Mouse (Mus musculus): ENCODE measurements at regions not wholly inside any gene's neighbourhood (a gene's known extent, or its start where the extent isn't known, plus 50 kb on each side); places are given as distances from the start of the nearest gene placed in this dataset.

- intact Hi-C loops (cut with DNase I): no loop called here
- DNase-seq (ENCODE audit: extremely low spot score in 1 of 2, low spot score in 2 of 2): peak; percentile 36 to 60
These were observed 342.5 kb downstream of the Dmrt2 start for GRCm38 (mm10) chr19:26014620-26015180.

DNA sequence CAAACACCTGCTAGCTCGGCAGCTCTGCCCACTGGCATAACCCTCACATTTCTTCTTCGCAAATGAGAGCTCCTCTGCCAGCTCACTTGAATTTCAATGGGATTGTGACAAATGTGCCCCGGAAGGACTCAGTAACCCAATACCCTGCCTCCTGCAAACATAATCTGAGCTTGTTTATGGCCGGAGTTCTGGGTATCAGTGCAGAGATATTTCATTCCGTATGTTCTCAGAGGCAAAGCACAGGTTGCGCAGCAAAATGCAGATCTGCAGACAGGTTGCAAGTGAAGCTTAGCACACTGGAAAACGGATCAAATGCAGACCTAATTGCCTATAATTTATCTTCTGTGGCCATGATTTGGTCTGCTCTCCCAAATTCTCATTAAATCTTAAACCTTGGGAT, 348.9 kb downstream of the Dmrt2 start:
- intact Hi-C loops (cut with DNase I): no loop called here
- no peak for DNase-seq (ENCODE audit: extremely low spot score in 1 of 2, low spot score in 2 of 2)

GRCm38 (mm10) chr19:26026103-26026502, 353.9 kb downstream of the Dmrt2 start:
- intact Hi-C loops (cut with DNase I): no loop called here
- no peak for DNase-seq (ENCODE audit: extremely low spot score in 1 of 2, low spot score in 2 of 2)

GRCm38 (mm10) chr19:26037270-26037669, 365.1 kb downstream of the Dmrt2 start:
- intact Hi-C loops (cut with DNase I): no loop called here
- DNase-seq (ENCODE audit: extremely low spot score in 1 of 2, low spot score in 2 of 2): peak in 1 of 2 experiments; percentile 39

DNA sequence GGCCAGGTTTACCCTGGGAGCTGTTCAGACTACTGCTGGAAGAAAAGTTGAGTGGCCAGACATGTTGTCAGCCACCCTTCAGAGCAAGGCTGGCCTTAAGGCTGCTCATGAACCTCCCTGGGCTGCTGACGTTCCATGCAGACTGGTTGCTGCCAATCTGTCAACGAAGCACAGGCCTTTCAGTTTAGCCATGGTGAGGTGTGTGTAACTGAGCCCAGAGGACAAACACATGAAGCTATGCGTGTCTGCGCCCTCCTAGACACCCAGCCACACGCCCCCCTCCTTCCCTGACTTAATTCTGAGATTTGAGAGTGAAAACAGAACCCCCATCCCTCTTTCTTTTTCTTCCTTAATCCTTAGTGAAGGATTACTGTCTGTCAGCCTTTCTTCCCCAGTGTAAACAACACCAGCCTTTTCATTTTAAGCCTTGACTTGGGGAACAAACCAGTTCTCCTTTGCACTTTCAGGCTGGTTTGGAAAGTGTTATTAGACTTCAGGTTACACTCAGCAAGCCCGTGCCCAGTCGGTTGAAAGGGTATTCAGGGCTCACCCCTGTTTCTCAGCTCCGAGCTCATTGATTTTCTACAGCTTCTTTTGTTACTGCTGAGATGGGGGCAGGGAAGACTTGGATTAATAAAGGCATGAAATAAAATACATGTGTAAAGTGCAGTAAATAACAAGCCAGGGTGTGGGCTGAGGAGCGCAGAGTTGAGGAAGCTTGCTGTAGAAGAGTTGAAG, 379.4 kb downstream of the Dmrt2 start:
- intact Hi-C loops (cut with DNase I): no loop called here
- DNase-seq (ENCODE audit: extremely low spot score in 1 of 2, low spot score in 2 of 2): no peak

- DNase-seq (ENCODE audit: extremely low spot score in 1 of 2, low spot score in 2 of 2): peak in 1 of 2 experiments; percentile 20
- intact Hi-C loops (cut with DNase I): no loop called here
These were observed 387.5 kb downstream of the Dmrt2 start for GRCm38 (mm10) chr19:26059668-26060067.

GRCm38 (mm10) chr19:26068553-26068952, 396.3 kb downstream of the Dmrt2 start:
- intact Hi-C loops (cut with DNase I): no loop called here
- DNase-seq (ENCODE audit: extremely low spot score in 1 of 2, low spot score in 2 of 2): no peak

- no peak for DNase-seq (ENCODE audit: extremely low spot score in 1 of 2, low spot score in 2 of 2)
- intact Hi-C loops (cut with DNase I): no loop called here
These were observed 397.7 kb downstream of the Dmrt2 start for GRCm38 (mm10) chr19:26069908-26070307.

DNA sequence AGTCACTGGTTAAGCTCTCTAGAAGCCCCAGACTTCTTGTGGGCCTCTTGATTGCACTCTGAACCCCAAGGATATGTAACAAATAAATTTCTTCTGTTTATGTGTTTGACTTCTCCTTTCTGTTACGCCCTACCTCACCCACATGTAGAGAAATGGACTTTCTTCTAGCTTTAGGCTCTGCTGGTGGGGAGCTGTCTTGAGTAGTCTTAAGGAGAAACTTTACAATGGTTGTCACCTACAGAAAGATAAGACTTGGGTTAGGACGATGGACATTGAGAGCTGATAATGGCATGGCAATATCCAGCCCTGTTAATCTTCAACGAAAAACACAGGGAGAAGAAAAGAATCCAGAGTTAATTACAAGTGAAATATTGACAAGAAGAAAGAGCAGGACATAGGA, 416.1 kb downstream of the Dmrt2 start:
- no peak for DNase-seq (ENCODE audit: extremely low spot score in 1 of 2, low spot score in 2 of 2)
- intact Hi-C loops (cut with DNase I): no loop called here

- intact Hi-C loops (cut with DNase I): no loop called here
- DNase-seq (ENCODE audit: extremely low spot score in 1 of 2, low spot score in 2 of 2): no peak
These were observed 419.2 kb downstream of the Dmrt2 start for GRCm38 (mm10) chr19:26091386-26091785.

- no peak for DNase-seq (ENCODE audit: extremely low spot score in 1 of 2, low spot score in 2 of 2)
- intact Hi-C loops (cut with DNase I): no loop called here
These were observed 421.6 kb downstream of the Dmrt2 start for GRCm38 (mm10) chr19:26093844-26094243.

DNA sequence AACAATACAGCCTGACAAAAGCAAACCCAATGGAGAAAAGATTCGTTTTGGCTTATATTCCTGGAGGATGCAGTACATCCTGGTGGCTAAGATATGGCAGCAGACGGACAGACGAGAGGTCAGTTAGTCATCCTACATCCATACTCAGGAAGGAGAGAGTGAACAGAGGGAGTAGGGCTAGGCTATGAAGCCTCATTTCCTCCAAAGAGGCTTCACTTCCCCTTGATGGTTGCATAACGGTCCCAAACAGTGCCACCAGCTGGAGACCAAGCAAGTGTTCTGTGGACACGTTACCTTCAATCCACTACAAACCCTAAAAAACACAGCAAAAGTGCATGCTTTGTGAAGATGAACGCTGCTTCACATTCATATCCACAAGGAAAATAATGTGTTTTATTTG, 442.1 kb downstream of the Dmrt2 start:
- intact Hi-C loops (cut with DNase I): no loop called here
- DNase-seq (ENCODE audit: extremely low spot score in 1 of 2, low spot score in 2 of 2): no peak

GRCm38 (mm10) chr19:26128423-26128822, 456.2 kb downstream of the Dmrt2 start:
- no peak for DNase-seq (ENCODE audit: extremely low spot score in 1 of 2, low spot score in 2 of 2)
- intact Hi-C loops (cut with DNase I): no loop called here

DNA sequence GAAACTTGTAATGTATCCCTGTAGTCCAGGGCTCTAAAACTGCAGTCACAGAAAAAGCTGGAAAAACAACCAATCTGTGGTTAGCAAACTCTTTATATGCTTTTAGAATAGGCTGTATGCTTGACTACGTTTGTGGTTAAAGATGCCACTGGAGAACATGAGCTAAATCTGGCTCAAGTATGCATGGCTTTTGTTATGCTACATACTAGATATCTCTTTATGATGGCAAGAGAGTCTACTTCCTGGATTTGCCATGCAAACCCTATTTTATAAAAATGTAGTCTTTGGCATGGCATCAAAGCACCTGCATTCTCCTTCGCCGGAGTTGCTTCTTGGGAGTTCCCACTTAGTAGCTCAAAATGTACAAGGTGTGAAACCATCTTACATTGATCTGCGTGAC, 462.2 kb downstream of the Dmrt2 start:
- DNase-seq (ENCODE audit: extremely low spot score in 1 of 2, low spot score in 2 of 2): no peak
- intact Hi-C loops (cut with DNase I): no loop called here

DNA sequence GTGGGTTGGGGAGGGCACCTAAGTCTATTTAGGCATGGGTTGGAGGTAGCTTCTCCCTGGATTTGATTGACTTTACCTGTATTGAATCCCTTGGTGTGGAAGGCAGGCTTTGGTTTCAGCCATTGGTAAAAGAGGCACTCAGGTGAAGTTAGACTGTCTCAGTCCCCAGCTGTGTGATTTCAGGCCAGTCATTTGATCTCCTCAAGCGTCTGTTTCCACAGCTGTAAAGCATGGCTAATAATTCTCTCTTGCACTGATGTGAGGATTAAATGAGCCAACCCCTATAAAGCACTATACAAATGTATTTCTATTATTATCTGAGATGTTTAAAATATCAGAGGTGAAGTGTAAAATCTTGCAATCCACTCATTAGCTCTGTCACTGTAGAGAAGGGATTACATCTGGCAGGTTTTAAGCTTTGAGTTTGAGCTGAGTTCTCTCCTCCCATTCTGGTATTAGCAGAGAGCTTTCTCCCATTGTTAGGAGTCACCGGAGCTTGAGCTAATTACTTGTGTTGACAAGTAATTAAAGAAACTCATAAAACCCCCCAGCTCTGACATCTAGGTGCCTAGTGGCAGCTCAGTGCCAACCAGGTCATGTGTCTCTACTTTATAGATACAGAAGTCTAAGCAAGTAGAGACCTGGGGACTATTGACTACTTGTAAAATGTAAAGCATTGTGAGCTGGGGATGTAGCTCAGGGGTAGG, 463.3 kb downstream of the Dmrt2 start:
- intact Hi-C loops (cut with DNase I): no loop called here
- no peak for DNase-seq (ENCODE audit: extremely low spot score in 1 of 2, low spot score in 2 of 2)

DNA sequence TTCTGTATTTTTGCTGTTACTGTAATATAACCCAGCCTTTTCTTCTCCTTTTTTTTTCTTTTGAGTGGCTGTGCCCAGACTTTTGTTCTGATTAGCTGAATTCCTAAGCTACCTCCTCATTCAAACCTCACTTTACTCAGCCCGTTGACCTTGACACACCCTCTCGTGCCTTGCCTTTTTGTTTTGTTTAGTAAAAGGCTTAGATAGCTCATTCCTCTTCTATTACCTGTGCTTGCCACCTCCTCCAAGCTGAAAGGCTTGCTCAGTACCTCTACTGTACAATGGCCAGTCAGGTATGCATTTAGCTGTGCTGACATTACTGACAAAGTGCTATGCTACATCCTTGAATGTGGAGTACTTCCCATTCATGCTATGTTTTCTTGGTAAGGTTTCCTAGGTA, 464.2 kb upstream of the Smarca2 start:
- DNase-seq (ENCODE audit: extremely low spot score in 1 of 2, low spot score in 2 of 2): no peak
- intact Hi-C loops (cut with DNase I): no loop called here

DNA sequence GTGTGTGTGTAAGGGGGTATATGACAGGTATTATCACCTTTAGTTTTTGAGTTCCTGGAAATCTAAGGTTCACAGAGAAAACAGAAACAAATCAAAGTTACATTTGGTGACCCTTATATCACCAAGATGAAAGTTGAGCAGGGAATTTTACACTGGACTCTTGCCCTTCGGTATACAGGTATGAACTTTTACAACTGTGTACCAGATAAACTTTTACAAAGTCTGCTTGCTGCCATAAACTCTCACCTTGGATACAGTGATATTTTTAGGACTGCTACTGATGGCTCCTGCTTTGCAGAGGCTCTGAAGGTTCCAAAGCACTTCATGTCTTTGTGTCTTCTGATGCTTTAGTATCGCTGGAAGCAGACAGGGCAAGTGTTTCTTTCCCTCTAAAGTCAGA, 461.3 kb upstream of the Smarca2 start:
- intact Hi-C loops (cut with DNase I): no loop called here
- DNase-seq (ENCODE audit: extremely low spot score in 1 of 2, low spot score in 2 of 2): no peak

- no peak for DNase-seq (ENCODE audit: extremely low spot score in 1 of 2, low spot score in 2 of 2)
- intact Hi-C loops (cut with DNase I): no loop called here
These were observed 453.6 kb upstream of the Smarca2 start for GRCm38 (mm10) chr19:26151216-26151615.

GRCm38 (mm10) chr19:26164993-26165392, 439.9 kb upstream of the Smarca2 start:
- DNase-seq (ENCODE audit: extremely low spot score in 1 of 2, low spot score in 2 of 2): no peak
- intact Hi-C loops (cut with DNase I): no loop called here

GRCm38 (mm10) chr19:26181774-26182173, 423.1 kb upstream of the Smarca2 start:
- intact Hi-C loops (cut with DNase I): loop anchor here (10.0 kb wide), 2 partner anchors 477 to 507 kb away; partner anchors contain the start of gene Dmrt2
- peak in 1 of 2 experiments; percentile 12 for DNase-seq (ENCODE audit: extremely low spot score in 1 of 2, low spot score in 2 of 2)
